Mouse (Mus musculus): ENCODE measurements at regions not wholly inside any gene's neighbourhood (a gene's known extent, or its start where the extent isn't known, plus 50 kb on each side); places are given as distances from the start of the nearest gene placed in this dataset.

- DNase-seq (ENCODE audit: low spot score in 2 of 2) = no peak
These were observed 62.3 kb downstream of the Zfp706 start for GRCm38 (mm10) chr15:36945309-36945708.

- DNase-seq (ENCODE audit: low spot score in 2 of 2) = no peak
These were observed 62.9 kb downstream of the Zfp706 start for GRCm38 (mm10) chr15:36944556-36945171.

- no peak for DNase-seq (ENCODE audit: low spot score in 2 of 2)
These were observed 64.0 kb downstream of the Zfp706 start for GRCm38 (mm10) chr15:36943492-36944112.

- DNase-seq (ENCODE audit: low spot score in 2 of 2) = no peak
These were observed 65.3 kb downstream of the Zfp706 start for GRCm38 (mm10) chr15:36942261-36942660.

- no peak for DNase-seq (ENCODE audit: low spot score in 2 of 2)
These were observed 65.8 kb downstream of the Zfp706 start for GRCm38 (mm10) chr15:36941741-36942140.

GRCm38 (mm10) chr15:36939608-36940007 lies 68.0 kb downstream of the Zfp706 start:
- no peak for DNase-seq (ENCODE audit: low spot score in 2 of 2)

GRCm38 (mm10) chr15:36939153-36939552 lies 68.4 kb downstream of the Zfp706 start:
- no peak for DNase-seq (ENCODE audit: low spot score in 2 of 2)

- peak; percentile 89 to 90 for DNase-seq (ENCODE audit: low spot score in 2 of 2)
These were observed 68.9 kb downstream of the Zfp706 start for GRCm38 (mm10) chr15:36938511-36939150.

- peak in 1 of 2 experiments; percentile 24 for DNase-seq (ENCODE audit: low spot score in 2 of 2)
These were observed 69.6 kb downstream of the Zfp706 start for GRCm38 (mm10) chr15:36937757-36938498.

- DNase-seq (ENCODE audit: low spot score in 2 of 2) = no peak
These were observed 70.4 kb downstream of the Zfp706 start for GRCm38 (mm10) chr15:36937067-36937657.

GRCm38 (mm10) chr15:36934801-36935200 lies 72.8 kb downstream of the Zfp706 start:
- DNase-seq (ENCODE audit: low spot score in 2 of 2) = no peak

GRCm38 (mm10) chr15:36933581-36933991 lies 74.0 kb downstream of the Zfp706 start:
- DNase-seq (ENCODE audit: low spot score in 2 of 2) = no peak

GRCm38 (mm10) chr15:36931460-36931859 lies 76.1 kb downstream of the Zfp706 start:
- DNase-seq (ENCODE audit: low spot score in 2 of 2) = no peak

- no peak for DNase-seq (ENCODE audit: low spot score in 2 of 2)
These were observed 77.1 kb downstream of the Zfp706 start for GRCm38 (mm10) chr15:36930433-36930832.

- no peak for DNase-seq (ENCODE audit: low spot score in 2 of 2)
These were observed 77.8 kb downstream of the Zfp706 start for GRCm38 (mm10) chr15:36929786-36930185.

GRCm38 (mm10) chr15:36929088-36929487 lies 78.5 kb downstream of the Zfp706 start:
- no peak for DNase-seq (ENCODE audit: low spot score in 2 of 2)

GRCm38 (mm10) chr15:36928678-36929077 lies 78.9 kb downstream of the Zfp706 start:
- no peak for DNase-seq (ENCODE audit: low spot score in 2 of 2)

- no peak for DNase-seq (ENCODE audit: low spot score in 2 of 2)
These were observed 80.1 kb downstream of the Zfp706 start for GRCm38 (mm10) chr15:36927436-36927835.

- DNase-seq (ENCODE audit: low spot score in 2 of 2) = no peak
These were observed 83.4 kb downstream of the Zfp706 start for GRCm38 (mm10) chr15:36924171-36924570.

- DNase-seq (ENCODE audit: low spot score in 2 of 2) = no peak
These were observed 86.2 kb downstream of the Zfp706 start for GRCm38 (mm10) chr15:36921384-36921783.

GRCm38 (mm10) chr15:36920886-36921285 lies 86.7 kb downstream of the Zfp706 start:
- DNase-seq (ENCODE audit: low spot score in 2 of 2) = no peak

GRCm38 (mm10) chr15:36919704-36920103 lies 87.9 kb downstream of the Zfp706 start:
- DNase-seq (ENCODE audit: low spot score in 2 of 2) = no peak
